21 mouse cellular contexts compared by ENCODE assay signal in the genomic region with DNA sequence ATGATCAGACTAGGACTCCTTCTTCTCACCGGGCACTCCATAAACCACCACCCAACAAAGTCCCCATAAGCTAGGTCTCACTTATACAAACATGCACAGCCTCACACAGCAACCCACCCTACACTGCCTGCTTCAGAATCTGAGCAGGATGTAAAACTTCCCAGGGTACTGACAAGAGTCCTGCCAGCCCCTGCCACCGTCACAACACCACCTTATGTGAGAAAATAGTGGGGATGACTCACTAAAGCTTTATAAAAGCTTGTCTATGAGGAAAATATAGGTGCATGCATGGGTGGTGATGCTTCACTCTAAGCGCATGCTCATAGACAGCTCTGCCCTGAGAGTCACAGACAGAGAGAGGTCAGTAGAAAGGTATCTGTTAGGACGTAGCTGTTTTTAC.
DNase-seq lines count a peak whose midpoint lies in the region; ATAC-seq lines count a peak whose summit lies in the region.
"Had no signal": no experiment of that assay in that cellular context is flagged by ENCODE, and none has a peak within 500 bp of the region (broad histone marks: within the 10 kb centered on the region; RNA-seq: fewer than 3 reads in every experiment).

No protein-coding gene starts in this region.

- ATAC-seq in frontal cortex, adult (ENCODE audit: low TSS enrichment): peak; percentile 52; the same call in 1 of the 2 replicates
- ATAC-seq: activated CD4-positive, CD25-positive, alpha-beta regulatory T cell, adult 4 months; CD4-positive, CD25-positive, alpha-beta regulatory T cell, adult 4 months; Patski had no signal

- DNase-seq in frontal cortex, postnatal 14 days (ENCODE audit: low spot score in 2 of 2): no peak
- peak; percentile 26 for DNase-seq in right cerebral cortex, adult 18-20 months
- no peak for DNase-seq in right cerebral cortex, postnatal 10 days (ENCODE audit: low spot score in 2 of 2)
- DNase-seq in brain, adult 2 months (ENCODE audit: low read depth, low spot score): peak; percentile 44
- peak; percentile 11 for DNase-seq in telencephalon, adult 2 months (ENCODE audit: low read depth, low spot score)
- no peak for DNase-seq in thymus, postnatal 25 days
- no peak for DNase-seq in spleen, postnatal 4 days (ENCODE audit: low spot score in 2 of 2)
- DNase-seq: adrenal gland, adult 2 months; adrenal gland, adult 8-10 months; adrenal gland, postnatal 10 days; adrenal gland, postnatal 14 days; adrenal gland, postnatal 25 days; adrenal gland, postnatal 36 days; B cell, adult 2 months; cerebellum, adult 11 months; cerebellum, adult 11-12 months; cerebellum, adult 18-20 months had no signal

Comparison
In these comparisons a context has a peak if more than half of its experiments do, and no peak if none do; other contexts are left out.
1. DNase-seq: peak in right cerebral cortex, adult 18-20 months (single experiment), brain, adult 2 months (single experiment) and telencephalon, adult 2 months (single experiment); none in frontal cortex, postnatal 14 days (0 of 2), right cerebral cortex, postnatal 10 days (0 of 2), thymus, postnatal 25 days (single experiment) and spleen, postnatal 4 days (0 of 2).